Mouse (Mus musculus) heart, postnatal 25 days (tissue): ENCODE measurements around the gene Braf. TPM values are rescaled to one million over a fixed set of nuclear protein-coding genes. Genes with fewer than 3 reads are reported as not detected.

Experiments
- DNase-seq: peaks from one replicate; pipeline ENCODE4 v3.0.0; 2022; ENCODE audit warnings: low spot score
- intact Hi-C: fragments of 180-260 bp; cut with DNase I; formaldehyde crosslinking; loops from one replicate; pipeline ENCODE4 v1.15.1; 2025
- total RNA-seq, 2 experiments: library from RNA; stranded (reverse); gene quantifications; 2 replicates each; pipeline ENCODE4 v1.2.3; 2021

Gene Braf
- total RNA-seq, 2 experiments from 2014 or later = 13.2 to 20.8 TPM

GRCm38 (mm10) chr6:39562166-39563015, 162.9 kb downstream of the Braf start:
- peak; percentile 53 for DNase-seq
- intact Hi-C loops = loop anchor here (1.0 kb wide), 1 partner anchor 99 kb away; no protein-coding TSS in a partner anchor

- intact Hi-C loops = no loop called here
- DNase-seq = no peak
Measured at GRCm38 (mm10) chr6:39559276-39559939, 165.9 kb downstream of the Braf start.

- intact Hi-C loops = loop anchor here (1.0 to 2.0 kb wide), 2 partner anchors 12 to 15 kb away; no protein-coding TSS in a partner anchor
- peak; percentile 75 for DNase-seq
Measured at GRCm38 (mm10) chr6:39557723-39558261, 167.5 kb downstream of the Braf start, which contains the start of gene Dennd2a. Gene Dennd2a, minus strand, starts transcription at chr6:39557867.

- intact Hi-C loops = loop anchor here (1.0 to 2.0 kb wide), 2 partner anchors 12 to 14 kb away; no protein-coding TSS in a partner anchor
- no peak for DNase-seq
Measured at GRCm38 (mm10) chr6:39556900-39557659, 168.2 kb downstream of the Braf start.

- intact Hi-C loops = no loop called here
- no peak for DNase-seq
Measured at GRCm38 (mm10) chr6:39555648-39555945, 169.7 kb downstream of the Braf start.

GRCm38 (mm10) chr6:39554888-39555647, 170.2 kb downstream of the Braf start:
- intact Hi-C loops = no loop called here
- no peak for DNase-seq

Other genes with a start within 250 kb of the Braf start
- 1 to 10 TPM; 7.6 to 9.9 TPM for gene Dennd2a, start 167.6 kb downstream of the Braf start, total RNA-seq
- gene Adck2, start 151.6 kb downstream of the Braf start, total RNA-seq = 10 to 100 TPM; 16.5 to 16.6 TPM
- gene Gm42420, start 139.7 kb downstream of the Braf start, total RNA-seq = not detected
- gene Ndufb2, start 132.9 kb downstream of the Braf start, total RNA-seq = 100 to 1,000 TPM; 685 to 720 TPM
- gene Mrps33, start 85.5 kb upstream of the Braf start, total RNA-seq = 100 to 1,000 TPM; 105 to 108 TPM
- gene Tmem178b, start 147.8 kb upstream of the Braf start, total RNA-seq = under 1 TPM; 0.64 to 0.99 TPM